1 mouse cellular context compared by ENCODE assay signal in the genomic region with DNA sequence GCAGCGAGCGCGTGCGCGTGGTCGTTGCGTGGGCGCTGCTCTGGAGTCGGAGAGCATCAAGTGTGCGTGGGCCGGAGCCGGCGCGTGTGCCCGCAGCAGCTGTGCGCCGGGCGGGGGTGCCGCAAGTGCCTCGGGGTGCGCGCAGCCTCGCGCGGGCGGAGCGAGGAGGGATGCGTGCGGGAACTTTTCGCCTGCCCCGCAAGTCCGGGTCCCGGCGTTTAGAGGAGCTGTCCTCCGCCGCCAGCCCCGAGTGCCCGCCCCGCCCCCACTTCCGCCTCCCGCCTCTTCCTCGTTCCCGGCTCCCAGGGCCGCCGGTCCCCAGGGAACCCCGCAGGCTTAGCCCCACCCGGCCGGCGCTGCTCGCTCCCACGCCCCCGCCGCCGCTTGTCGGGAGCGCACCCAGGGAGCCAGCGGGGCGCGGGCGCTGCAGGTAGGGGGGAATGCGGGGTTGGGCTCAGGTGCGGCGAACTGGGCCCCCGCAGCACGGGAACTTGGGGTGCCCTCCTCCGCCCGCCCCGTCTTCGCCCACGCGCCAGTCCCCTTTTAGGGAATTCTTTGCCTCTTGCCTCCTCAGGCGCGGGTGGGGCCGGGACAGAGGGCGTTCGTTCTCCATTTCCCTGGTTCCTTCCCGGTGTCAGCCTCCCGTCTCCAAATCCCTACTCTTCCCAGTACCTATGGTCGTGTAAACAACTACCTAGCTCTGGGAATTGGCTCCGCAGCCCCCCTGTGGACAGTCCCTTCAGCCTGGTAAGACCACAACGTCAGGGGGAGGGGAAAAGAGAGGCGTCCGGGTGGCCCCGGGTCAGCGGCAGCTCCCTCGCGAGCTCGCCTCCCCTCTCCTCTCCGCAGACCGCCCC.
TF ChIP-seq lines count a peak whose summit lies in the region.

No protein-coding gene starts in this region.

TF ChIP-seq in C2C12, 6 proteins besides CTCF, POLR2A, EP300 and RAD21:
- TF ChIP-seq MAX (IDR thresholded peaks at IDR 0.05): no peak
- no peak for TF ChIP-seq FOSL1 (IDR thresholded peaks at IDR 0.05; ENCODE audit: insufficient read depth, low read length, poor library complexity, severe bottlenecking)
- TF ChIP-seq USF1 (IDR thresholded peaks at IDR 0.05; ENCODE audit: low read depth): no peak
